Mouse (Mus musculus) fibroblast of lung, adult 2 months (primary cell): ENCODE data around the gene Slc12a6.
A peak's percentile ranks its signal among the peaks of the same experiment; 100 is the strongest.

ENCODE experiments used
- DNase-seq: peaks from one replicate; pipeline ENCODE4 v3.0.0-alpha.2; 2011; ENCODE audit warnings: low read depth

Slc12a6 gene

DNA sequence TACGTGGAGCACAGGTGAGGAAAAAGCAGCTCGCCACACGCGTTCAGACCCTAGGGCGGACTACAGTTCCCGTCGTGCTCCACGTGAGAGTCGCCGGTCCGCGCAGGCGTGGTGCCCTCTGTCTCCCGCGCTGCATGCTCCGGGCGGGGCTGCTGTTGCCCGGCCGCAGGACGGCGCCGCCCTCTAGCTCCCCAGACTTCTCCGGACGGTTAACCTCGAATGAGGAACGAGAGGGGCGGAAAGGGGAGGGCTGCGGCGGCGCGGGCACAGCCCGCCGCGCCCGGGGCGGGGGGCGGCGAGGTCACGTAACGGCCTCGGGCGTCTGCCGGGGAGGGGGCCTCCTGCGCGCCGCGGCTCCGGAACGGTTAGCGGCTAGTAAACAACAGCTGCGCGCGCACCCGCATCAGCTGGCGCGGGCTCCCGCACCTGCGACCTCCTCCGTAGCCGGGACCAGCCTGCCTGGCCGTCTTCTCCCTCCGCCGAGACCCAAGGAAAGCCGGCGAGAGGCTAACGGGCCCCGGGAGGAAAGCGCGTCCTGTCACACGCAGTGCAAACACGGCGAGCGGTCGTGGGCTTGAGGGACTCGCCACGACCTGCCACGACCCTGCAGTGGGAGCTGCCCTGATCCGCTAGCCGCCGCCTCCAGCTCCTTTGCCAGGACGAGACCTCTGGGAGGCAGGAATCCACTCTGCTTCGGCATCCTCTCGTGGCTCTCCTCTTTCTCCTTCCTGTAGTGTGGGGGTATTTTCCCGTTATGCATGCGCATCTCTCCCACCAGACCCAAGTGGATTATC is at the start of gene Slc12a6:
Gene Slc12a6 (plus strand): TSS at position 378 of the 794 bp plus-strand sequence.
- DNase-seq, result peak; percentile 78

DNA sequence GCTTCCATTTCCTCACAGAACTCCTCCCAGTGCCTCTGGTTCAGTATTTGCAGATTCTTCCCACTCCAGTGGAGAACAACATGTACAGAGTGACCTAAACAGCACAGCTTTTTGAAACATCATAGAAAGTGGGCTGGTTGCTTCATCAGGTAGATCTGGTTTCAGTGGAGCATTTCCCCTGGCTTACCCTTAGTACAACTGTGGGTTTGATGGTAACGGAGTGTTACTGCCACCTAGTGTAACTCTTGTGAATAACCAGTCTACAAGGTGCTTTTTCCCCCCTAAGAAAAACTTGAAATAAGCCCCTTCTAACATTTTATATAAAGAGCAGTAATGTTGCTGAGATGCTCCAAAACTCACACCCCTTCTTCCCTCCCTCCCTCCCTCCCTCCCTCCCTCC is 49.6 kb upstream of the Slc12a6 start:
- DNase-seq, result no peak

DNA sequence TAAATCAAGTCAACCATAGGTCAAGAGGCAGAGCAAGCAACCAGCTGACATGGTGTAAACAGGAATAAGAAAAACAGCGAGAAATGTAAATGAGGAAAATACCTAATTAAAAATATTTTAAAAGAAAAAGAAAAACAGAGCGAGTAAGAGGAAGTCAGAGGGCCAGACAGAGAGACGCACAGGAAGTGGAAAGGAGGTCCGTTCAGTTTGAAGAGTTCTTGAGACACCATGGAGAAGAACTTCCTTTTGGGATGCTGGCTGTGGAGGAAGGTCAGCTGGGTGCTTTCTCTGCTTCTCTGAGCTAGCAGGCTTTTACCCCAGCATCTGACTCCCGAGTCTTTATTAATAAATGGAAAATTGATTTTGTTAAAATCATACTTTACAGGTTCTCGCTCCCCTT is 48.0 kb upstream of the Slc12a6 start:
- DNase-seq, result no peak

DNA sequence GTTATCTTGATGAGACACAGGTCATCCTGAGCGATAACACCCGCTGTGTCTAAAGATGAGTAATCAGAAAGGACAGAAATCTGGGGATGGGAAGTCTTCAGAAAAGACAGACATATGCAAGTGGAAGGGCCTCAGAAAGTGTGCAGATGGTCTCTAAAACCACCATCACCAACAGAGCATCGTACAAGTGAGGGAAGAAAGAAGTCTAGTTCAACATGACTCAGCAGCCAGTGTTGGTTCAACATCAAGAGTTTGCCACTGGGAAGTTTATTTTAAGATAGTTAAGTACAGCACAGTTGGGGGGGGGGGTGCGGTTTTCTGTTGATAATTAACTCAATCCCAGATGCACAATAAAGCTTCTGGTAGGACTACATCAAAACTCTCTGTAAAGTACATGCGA is 44.7 kb upstream of the Slc12a6 start:
- no peak for DNase-seq

DNA sequence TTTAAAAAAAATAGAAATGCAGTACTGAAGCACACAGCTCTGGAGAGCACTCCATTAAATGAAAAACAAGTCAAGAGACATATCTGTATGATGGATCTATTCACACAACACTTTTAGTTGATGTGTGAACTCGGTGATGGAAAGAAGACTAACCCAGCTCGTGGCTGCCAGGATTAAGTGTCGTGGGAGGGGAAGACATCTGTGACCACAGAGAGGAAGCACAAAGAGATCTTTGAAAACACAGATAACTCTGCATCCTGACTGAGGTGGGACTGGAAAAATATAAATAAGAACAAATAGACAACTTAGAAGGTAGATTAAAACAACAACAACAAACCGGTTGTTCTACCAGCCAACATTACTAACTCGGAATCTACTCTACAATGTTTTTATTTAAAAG is 43.0 kb upstream of the Slc12a6 start:
- no peak for DNase-seq

DNA sequence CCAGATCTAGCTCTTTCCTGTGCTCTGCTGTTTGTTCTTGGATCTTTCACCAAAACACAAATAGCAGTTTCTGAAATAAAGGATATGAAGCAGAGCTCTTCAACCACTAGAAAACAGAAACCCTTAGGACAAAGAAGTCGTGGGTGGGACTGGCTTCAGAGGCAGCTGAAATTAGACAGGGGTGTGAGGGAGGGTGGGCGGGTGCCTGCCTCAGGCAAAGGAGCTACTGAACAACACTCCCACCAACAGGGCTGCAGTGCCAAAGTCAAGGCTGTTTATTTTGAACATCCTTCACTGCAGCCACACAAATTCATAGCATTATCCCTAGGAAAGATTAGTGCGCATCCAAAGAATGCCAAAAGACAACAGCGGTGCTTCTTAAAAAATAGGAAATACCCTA is 41.3 kb upstream of the Slc12a6 start:
- DNase-seq, result no peak

DNA sequence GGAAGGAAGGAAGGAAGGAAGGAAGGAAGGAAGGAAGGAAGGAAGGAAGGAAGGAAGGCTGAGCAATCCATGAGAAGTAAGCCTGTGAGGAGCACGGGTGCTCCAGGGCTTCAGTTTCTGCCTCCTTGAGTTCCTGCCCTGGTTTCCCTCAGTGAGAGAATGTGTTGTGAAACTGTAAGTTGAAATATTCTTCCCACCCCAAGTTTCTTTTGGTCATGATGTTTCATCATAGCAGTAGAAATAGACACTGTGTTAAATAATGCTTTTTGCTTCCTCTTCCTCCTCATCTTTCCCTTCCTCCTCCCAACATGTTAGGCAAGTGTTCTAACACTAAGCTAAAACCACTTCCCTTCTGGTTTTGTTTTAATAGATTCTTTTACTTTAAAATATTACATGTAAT is 33.0 kb upstream of the Slc12a6 start:
- no peak for DNase-seq

DNA sequence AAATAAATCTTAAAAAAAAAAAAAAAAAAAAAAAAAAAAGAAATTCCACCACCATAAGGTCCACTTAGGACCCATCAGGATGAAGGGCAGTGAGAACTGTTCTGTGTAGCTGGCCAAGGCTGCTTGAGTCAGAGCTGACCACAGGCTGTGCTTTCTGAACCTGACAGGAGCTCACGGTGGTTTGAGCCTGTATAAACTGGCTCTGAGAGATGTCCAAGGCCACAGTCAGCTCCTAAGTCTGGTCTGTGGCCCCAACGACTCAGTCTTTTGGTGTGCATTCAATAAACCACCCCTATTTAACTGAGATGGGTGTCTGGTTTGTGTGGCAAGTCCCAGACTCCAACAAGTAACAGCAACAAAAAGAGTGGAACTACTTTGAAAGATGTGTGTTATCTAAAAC is 29.0 kb upstream of the Slc12a6 start:
- peak; percentile 54 for DNase-seq

DNA sequence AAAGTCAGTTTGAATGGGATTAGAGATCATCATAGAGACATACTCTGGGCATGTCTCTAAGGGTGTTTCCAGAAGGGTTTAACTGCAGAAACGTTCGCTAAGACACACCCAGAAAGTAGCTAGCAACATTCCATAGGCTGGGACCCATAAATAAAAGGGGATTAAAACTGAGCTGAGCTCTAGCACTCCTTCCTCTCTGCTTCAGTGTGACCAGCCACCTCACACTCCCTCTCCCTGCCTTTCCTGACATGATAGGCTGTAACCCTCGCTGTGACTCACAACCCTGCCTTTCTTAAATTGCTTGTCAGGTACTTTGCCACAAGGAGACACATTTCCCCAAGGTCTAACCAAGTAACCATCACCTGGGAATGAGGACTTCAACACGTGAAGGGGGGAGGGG is 27.6 kb upstream of the Slc12a6 start:
- DNase-seq, result no peak

DNA sequence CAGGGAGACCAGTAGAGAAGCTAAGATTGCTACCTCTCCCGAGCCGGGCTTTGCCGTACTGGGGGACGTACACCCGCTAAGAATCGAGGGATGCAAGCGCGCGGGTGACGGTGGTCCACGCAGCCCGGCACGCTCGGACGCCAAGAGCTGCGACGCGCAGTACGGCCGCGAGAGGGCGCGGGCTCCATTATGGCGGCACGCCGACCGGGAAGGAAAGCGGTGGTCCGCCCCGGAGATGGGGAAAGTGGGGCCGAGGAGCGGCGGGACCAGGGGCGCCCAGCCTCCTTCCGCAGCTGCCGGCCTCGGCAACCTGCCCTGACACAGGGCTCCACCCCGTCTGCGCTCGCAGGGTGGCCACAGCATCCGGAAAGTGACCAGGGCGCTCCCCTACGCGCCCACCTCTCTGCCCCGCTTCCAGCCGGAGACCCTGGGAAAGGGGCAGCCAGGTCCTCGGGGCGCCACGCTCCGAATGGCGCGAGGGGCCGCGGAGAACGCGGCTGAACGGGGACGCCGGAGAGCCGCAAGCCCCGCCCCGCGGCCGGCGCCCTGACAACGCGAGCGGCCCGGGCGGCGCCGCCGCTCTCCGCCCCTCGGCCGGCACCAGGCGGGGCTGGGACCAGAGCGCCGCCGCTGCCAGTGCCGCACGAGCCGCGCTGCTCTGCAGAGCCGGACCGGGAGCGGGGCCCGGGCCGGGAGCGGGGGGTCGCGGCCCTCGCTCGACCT is 26.3 kb upstream of the Slc12a6 start, which contains the start of gene Lpcat4:
Gene Lpcat4 (plus strand): TSS at position 257 of the 723 bp plus-strand sequence.
- DNase-seq, result no peak

DNA sequence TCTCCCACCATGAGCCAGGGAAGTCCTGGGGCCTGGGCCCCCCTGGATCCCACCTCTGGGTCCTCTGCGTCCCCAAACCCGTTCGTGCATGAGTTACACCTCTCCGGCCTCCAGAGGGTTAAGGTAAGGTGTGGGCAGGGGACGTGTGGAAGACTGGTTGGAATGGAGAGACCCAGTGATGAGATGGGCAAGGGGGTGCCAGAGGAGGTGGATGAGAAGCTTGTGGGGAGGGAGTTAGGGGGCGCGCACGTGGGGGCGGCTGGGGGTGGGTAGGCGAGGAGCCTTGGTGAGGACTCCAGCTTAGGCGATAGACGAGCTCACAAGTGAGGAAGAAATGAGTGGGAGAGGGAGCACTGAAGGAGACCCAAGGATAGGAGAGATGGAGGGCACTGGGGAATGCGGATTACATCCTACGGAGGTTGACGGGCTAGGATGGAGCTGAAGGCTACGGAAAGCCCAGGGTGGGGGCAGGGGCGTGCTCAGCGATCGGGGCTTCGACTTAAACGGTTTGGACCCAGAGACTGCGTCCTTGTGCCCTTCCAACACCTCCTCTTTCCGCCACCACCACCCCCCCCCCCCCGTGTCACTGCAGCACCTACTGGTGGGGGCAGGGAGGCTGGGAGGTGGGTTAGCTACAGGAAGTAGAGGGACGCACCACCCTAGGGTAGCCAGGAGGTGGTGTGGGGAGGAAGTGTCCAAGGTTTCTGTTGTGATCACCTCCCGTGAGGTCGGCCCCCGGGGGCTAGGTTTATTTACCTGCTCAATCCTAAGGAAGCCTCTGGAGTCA is 25.5 kb upstream of the Slc12a6 start:
- DNase-seq, result no peak

DNA sequence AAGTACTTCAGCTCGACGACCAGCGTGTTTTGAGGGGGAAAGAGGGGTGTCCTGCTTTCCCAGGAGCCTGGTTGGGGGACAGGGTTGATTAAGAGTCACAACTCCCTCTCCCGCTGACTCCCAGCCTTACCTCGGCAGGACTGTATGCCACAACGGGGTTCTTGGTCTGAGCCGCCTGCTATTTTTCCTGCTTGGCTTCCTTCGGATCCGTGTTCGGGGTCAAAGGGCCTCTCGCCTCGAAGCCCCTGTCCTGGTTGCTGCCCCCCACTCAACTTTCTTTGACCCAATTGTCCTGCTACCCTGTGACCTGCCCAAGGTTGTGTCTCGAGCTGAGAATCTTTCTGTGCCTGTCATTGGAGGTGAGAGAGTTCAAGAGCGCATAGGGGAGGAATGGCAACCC is 23.8 kb upstream of the Slc12a6 start:
- DNase-seq, result no peak

DNA sequence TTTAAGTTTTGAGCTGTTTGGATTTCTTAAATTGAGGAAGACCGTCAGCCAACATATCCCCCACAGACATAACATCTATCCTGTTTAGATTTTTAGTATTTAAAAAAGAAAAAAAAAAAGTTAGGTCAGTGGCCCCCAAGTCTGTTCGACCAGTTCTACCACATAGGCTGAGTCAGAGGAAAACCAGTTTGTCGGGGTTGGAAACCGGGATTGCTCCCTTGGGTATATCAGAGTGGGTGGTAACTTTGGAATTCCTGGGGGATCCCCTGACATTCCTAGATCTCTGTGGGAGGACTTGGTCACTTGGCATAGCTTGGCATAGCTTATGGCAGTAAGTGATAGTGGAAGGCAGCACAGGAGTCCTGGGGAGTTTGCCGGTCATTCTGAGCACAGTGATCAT is 20.3 kb upstream of the Slc12a6 start:
- no peak for DNase-seq

DNA sequence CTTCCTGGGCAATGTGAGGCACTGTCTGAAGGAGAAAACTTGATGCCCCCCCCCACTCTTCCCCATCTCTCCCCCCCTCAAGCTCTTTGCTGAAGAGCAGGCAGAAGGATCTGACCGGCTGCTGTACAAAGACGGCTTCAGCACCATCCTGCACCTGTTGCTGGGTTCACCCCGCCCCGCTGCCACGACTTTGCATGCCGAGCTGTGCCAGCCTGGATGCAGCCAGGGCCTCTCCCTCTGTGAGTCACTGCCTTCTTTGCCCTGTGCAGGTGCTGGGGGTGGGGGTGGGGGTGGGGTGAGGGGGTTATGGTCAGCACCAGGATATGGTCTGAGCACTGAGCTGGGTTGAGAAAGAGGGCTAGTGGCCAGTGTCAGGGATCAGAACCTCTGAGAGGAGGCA is 19.4 kb upstream of the Slc12a6 start:
- DNase-seq, result no peak

DNA sequence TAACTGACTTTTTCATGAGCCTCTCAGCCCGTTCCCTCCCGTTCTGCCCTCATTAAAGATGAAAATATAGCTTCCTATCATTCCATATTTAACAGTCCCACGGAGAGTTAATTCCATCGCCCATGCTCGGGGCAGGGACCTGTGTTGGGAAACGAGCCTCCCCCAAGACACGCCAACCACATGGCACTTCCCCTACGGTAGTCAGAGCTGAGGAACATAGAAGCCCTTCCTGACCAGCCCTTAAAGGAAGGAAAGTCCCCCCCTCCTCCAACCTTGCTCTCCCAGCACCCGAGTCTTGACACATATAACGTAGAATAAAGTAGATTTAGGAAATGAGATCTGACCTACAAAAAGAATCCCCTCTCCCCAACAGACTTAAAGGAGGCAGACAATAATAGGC is 18.3 kb upstream of the Slc12a6 start:
- no peak for DNase-seq

DNA sequence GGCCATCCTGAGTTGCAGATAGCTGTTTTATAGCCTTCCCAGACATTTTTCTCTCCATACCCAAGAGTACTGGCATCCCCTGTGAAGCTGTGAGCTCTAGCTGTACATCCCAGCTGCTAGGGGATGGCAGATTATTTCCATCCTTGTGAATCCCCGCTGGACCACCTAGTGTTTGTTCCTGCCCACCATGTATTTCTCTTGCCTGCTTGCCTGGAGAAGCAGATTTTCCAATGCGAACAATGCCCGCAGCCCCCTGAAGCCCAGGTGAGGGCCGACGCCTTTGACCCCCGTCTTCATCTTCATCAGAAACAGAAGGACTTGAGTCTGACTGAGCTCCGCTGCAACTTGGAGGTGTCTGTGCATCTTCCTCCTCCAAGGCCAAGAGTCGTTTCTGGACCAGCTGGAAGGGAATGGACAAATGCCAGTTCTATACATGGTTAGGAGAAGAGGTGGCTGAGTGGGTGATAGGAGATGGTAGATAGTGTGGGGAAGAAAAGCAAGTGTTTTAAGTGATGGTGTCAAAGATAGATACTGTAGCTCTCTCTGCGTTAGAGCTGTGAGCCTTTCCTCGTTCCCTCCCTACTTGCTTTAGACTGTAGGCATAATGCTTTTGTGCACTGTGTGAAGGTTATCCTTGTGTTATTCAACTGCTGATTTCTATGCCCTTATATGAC is 15.7 kb upstream of the Slc12a6 start:
- DNase-seq, result no peak

DNA sequence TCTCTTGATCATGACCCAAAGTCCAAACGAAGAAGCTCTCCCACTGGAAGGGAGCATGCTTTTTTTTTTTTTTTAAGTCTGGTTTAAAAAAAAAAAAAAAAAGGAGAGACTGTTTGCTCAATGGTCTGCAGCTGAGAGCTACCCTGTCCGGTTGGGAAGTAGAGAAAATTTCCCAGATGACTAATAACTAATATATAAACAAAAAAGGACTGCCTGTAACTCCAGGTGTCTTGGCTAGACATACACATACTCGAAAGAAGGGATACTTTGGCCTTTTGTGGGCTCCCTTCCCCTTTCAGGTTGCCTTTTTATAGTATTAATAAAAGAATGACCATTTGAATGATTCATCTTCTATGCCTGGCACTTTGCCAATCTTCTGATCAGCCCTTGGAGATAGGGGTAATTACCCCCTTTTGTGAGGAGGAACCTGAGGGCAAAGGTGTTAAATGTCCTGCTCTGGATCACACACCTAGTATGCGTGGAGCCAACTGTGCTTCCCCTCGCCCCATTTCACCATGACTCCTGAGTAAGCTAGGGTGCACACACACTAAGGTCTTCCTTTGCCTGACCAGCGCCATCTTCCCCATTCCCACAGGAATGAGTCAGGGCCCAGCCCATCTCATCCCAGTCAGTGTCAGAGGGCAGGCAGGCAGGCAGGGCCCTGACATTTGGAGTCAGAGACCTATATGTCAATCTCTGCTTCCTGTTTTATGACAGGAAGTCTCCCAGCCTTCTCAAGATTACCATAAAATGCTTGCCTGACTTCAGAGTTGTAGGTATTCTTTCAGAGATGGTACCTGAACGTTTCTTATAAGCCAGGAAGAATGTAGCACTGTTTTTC is 10.7 kb upstream of the Slc12a6 start:
- no peak for DNase-seq

DNA sequence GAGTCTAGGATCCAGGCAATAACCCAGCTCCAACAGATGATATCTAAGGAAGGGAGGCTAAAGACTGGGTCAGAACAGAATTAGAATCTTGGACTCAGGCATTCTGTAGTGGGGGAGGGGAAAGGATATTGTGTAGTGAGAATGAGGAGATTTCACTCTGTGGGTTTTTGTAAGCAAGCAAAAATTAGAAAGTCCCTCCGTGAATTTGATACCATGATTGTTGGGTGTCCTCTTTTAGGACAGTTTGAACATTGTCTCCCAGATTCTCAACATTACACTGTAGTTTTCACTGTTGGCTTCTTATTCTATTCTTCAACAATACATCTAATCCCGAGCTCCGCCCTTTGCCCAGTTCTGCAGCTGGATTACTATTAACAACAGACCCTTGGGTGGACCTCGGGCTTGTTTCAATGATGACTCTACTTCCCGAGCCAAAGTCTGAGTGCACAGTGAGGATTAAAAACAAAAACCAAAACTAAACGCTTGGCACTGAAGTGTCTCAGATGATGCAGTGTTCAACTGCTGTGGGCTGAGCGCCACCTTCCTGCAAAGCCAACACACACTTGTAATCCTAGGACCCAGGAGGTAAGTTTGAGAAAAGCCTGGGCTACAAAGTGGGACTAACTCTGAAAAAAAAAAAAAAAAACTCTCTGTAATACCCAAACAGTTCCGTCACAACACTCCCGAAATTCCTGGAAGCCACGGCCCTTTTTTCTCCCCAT is 6.2 kb upstream of the Slc12a6 start, which contains the start of gene Nutm1:
Gene Nutm1 (minus strand): TSS at position 51 of the 722 bp plus-strand sequence.
- no peak for DNase-seq

DNA sequence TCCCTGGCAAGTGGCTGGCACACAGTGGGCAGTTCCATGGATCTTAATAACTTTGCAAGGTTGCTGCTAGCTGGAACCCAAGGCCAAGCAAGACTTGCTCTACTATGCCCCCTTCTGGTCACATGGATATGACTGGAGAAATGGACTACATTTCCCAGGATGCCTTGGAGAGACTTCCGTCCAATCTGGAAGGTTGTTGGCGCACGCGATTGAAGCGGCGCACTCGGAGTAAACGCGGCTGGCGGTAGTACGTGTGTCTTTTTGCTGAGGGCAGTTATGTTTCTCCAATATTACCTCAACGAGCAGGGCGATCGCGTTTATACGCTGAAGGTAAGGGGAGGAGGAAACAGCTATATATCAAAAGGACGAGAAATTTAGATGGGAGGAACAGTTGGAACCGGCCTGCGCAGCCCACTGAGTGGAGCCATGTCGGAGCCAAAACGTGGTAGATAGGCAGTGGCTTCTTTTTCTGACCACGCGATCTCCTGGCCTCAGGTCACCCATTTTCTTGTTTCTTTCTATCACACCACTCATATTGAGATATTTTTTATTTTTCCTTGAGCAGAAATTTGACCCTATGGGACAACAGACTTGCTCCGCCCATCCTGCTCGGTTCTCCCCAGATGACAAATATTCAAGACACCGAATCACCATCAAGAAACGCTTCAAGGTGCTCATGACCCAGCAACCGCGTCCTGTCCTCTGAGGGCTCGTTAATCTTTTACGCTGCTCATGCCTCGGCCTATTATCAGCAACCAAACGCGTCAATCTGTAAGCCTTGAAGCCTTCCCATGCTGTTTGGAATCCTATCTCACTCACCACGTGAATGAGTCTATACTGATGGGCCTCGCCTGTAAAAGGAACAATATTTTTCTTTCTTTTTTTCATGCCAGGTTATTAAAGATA is 3.6 kb upstream of the Slc12a6 start, which contains the start of gene Nop10:
Gene Nop10 (plus strand): TSS at position 179 of the 906 bp plus-strand sequence.
- DNase-seq, result peak; percentile 58
